11 mouse cellular contexts compared by ENCODE assay signal in genomic region chrX:157732346-157732745, GRCm38 (mm10). TPM values are rescaled to one million over a fixed set of nuclear protein-coding genes. Genes with fewer than 3 reads are reported as not detected.
DNase-seq lines count a peak whose midpoint lies in the region; ATAC-seq lines count a peak whose summit lies in the region.
"Had no signal": no experiment of that assay in that cellular context is flagged by ENCODE, and none has a peak within 500 bp of the region (broad histone marks: within the 10 kb centered on the region; RNA-seq: fewer than 3 reads in every experiment).

No protein-coding gene starts in this region.

- H3K4me3 ChIP-seq in kidney, embryonic 15.5 days (replicated peaks), result no peak overlapping the region
- H3K4me3 ChIP-seq in midbrain, embryonic 16.5 days (ENCODE audit: low read depth, low read length), result no peak overlapping the region
- no peak overlapping the region for H3K4me3 ChIP-seq in midbrain, embryonic 10.5 days
- H3K4me3 ChIP-seq in limb, embryonic 12.5 days (replicated peaks), result no peak overlapping the region
- no peak overlapping the region for H3K4me3 ChIP-seq in neural tube, embryonic 15.5 days (replicated peaks)
- H3K4me3 ChIP-seq: embryonic facial prominence, embryonic 12.5 days; liver, embryonic 13.5 days had no signal

- WGBS in kidney, embryonic 15.5 days, result 63% methylated on average over 3 of the region's 3 CpGs
- WGBS in midbrain, embryonic 16.5 days, result 40% methylated on average over 3 of the region's 3 CpGs
- WGBS in midbrain, embryonic 10.5 days, result 35% methylated on average over 3 of the region's 3 CpGs
- 61% methylated on average over 3 of the region's 3 CpGs for WGBS in limb, embryonic 12.5 days
- 64% methylated on average over 3 of the region's 3 CpGs for WGBS in neural tube, embryonic 15.5 days

- H3K9ac ChIP-seq in kidney, embryonic 15.5 days, result no peak overlapping the region
- H3K9ac ChIP-seq in midbrain, embryonic 16.5 days (ENCODE audit: low read depth, low read length), result no peak overlapping the region
- no peak overlapping the region for H3K9ac ChIP-seq in limb, embryonic 12.5 days (replicated peaks)
- no peak overlapping the region for H3K9ac ChIP-seq in neural tube, embryonic 15.5 days (replicated peaks)
- H3K9ac ChIP-seq: embryonic facial prominence, embryonic 12.5 days; liver, embryonic 13.5 days had no signal

- no peaks in the 10 kb centered on the region for H3K4me1 ChIP-seq in kidney, embryonic 15.5 days
- H3K4me1 ChIP-seq in midbrain, embryonic 16.5 days (ENCODE audit: control insufficient read depth, insufficient read depth, low read length), result peaks cover 3% of the 10 kb centered on the region; the same call in 1 of the 2 replicates
- peaks cover 9% of the 10 kb centered on the region; the same call in 1 of the 2 replicates for H3K4me1 ChIP-seq in midbrain, embryonic 10.5 days
- no peaks in the 10 kb centered on the region for H3K4me1 ChIP-seq in limb, embryonic 12.5 days (replicated peaks)
- H3K4me1 ChIP-seq in neural tube, embryonic 15.5 days, result 0 out of 2 replicates have a peak, but pooled peaks cover 2% of the 10 kb centered on the region
- H3K4me1 ChIP-seq: embryonic facial prominence, embryonic 12.5 days; liver, embryonic 13.5 days had no signal

- no peak for DNase-seq in kidney, postnatal 25 days
- DNase-seq in midbrain, embryonic 10.5 days (ENCODE audit: low spot score), result no peak
- no peak for DNase-seq in embryo, embryonic 10.5 days (ENCODE audit: low spot score)
- DNase-seq: heart, adult 11 months had no signal

- ATAC-seq in kidney, embryonic 15.5 days (replicated peaks; ENCODE audit: low FRiP score), result no peak
- peak; percentile 8; the same call in 1 of the 2 replicates for ATAC-seq in midbrain, embryonic 16.5 days
- no peak for ATAC-seq in limb, embryonic 12.5 days (ENCODE audit: insufficient number of reproducible peaks, insufficient read depth, low FRiP score, low TSS enrichment, low read depth)
- no peak for ATAC-seq in neural tube, embryonic 15.5 days (ENCODE audit: low FRiP score)

- H3K9me3 ChIP-seq in kidney, embryonic 15.5 days (replicated peaks), result no peaks in the 10 kb centered on the region
- H3K9me3 ChIP-seq in midbrain, embryonic 16.5 days (replicated peaks; ENCODE audit: control insufficient read depth, low read length, poor library complexity, severe bottlenecking), result no peaks in the 10 kb centered on the region
- no peaks in the 10 kb centered on the region for H3K9me3 ChIP-seq in midbrain, embryonic 10.5 days (replicated peaks)
- no peaks in the 10 kb centered on the region for H3K9me3 ChIP-seq in limb, embryonic 12.5 days
- no peaks in the 10 kb centered on the region for H3K9me3 ChIP-seq in neural tube, embryonic 15.5 days (replicated peaks)
- H3K9me3 ChIP-seq: embryonic facial prominence, embryonic 12.5 days; liver, embryonic 13.5 days had no signal

- H3K36me3 ChIP-seq in kidney, embryonic 15.5 days, result no peaks in the 10 kb centered on the region
- H3K36me3 ChIP-seq in midbrain, embryonic 16.5 days (ENCODE audit: control insufficient read depth, insufficient read depth, low read length), result no peaks in the 10 kb centered on the region
- H3K36me3 ChIP-seq in midbrain, embryonic 10.5 days, result no peaks in the 10 kb centered on the region
- no peaks in the 10 kb centered on the region for H3K36me3 ChIP-seq in limb, embryonic 12.5 days
- no peaks in the 10 kb centered on the region for H3K36me3 ChIP-seq in neural tube, embryonic 15.5 days
- H3K36me3 ChIP-seq: embryonic facial prominence, embryonic 12.5 days; liver, embryonic 13.5 days had no signal

- peaks cover 25% of the 10 kb centered on the region for H3K27me3 ChIP-seq in kidney, embryonic 15.5 days
- H3K27me3 ChIP-seq in midbrain, embryonic 16.5 days (ENCODE audit: control insufficient read depth, insufficient read depth, low read depth, low read length), result no peaks in the 10 kb centered on the region
- peaks cover 76% of the 10 kb centered on the region for H3K27me3 ChIP-seq in midbrain, embryonic 10.5 days (ENCODE audit: low read depth, poor library complexity, severe bottlenecking)
- peaks cover 16% of the 10 kb centered on the region; the same call in 1 of the 2 replicates for H3K27me3 ChIP-seq in limb, embryonic 12.5 days
- H3K27me3 ChIP-seq in neural tube, embryonic 15.5 days (replicated peaks), result 0 out of 2 replicates have a peak, but pooled peaks cover 4% of the 10 kb centered on the region
- H3K27me3 ChIP-seq: liver, embryonic 13.5 days had no signal

- H3K27ac ChIP-seq in kidney, embryonic 15.5 days, result no peak overlapping the region
- H3K27ac ChIP-seq in midbrain, embryonic 16.5 days (ENCODE audit: low read length), result no peak overlapping the region
- no peak overlapping the region for H3K27ac ChIP-seq in midbrain, embryonic 10.5 days (replicated peaks)
- H3K27ac ChIP-seq in limb, embryonic 12.5 days, result no peak overlapping the region
- no peak overlapping the region for H3K27ac ChIP-seq in neural tube, embryonic 15.5 days (replicated peaks)
- H3K27ac ChIP-seq: embryonic facial prominence, embryonic 12.5 days; liver, embryonic 13.5 days had no signal

- H3K4me2 ChIP-seq in kidney, embryonic 15.5 days, result 0 out of 2 replicates have a peak overlapping the region, but pooled peaks have one; percentile 33
- H3K4me2 ChIP-seq in midbrain, embryonic 16.5 days (ENCODE audit: low read length), result no peak overlapping the region
- H3K4me2 ChIP-seq in limb, embryonic 12.5 days, result peak overlapping the region; percentile 17; the same call in 1 of the 2 replicates
- H3K4me2 ChIP-seq in neural tube, embryonic 15.5 days, result 0 out of 2 replicates have a peak overlapping the region, but pooled peaks have one; percentile 33
- H3K4me2 ChIP-seq: liver, embryonic 13.5 days had no signal

RNA-seq across cellular contexts. Expression of gene Smpx, which starts 33.6 kb away (rescaled TPM):
- 6.0 and 12.0 TPM in 2 replicates for polyA plus RNA-seq in kidney, embryonic 15.5 days (2015; fragmentation: Nextera tagmentation; extraction: Ambion mirVana)
- not detected in 2 replicates for polyA plus RNA-seq in midbrain, embryonic 16.5 days (2015; fragmentation: Nextera tagmentation; extraction: Ambion mirVana)
- polyA plus RNA-seq in midbrain, embryonic 10.5 days (2016; fragmentation: Nextera tagmentation; extraction: Ambion mirVana), result not detected in 2 replicates
- 7.1 and 8.7 TPM in 2 replicates for polyA plus RNA-seq in limb, embryonic 12.5 days (2016; fragmentation: Nextera tagmentation; extraction: Ambion mirVana)
- polyA plus RNA-seq in neural tube, embryonic 15.5 days (2015; fragmentation: Nextera tagmentation; extraction: Ambion mirVana), result 2.9 and 4.5 TPM in 2 replicates
- polyA plus RNA-seq: Patski had no signal
